Mouse (Mus musculus) B cell, adult 2 months (primary cell): ENCODE measurements around the gene Olfr591.
"Not testable (repeated sequence)": the region's sequence is repeated elsewhere in the genome, so short reads cannot be mapped to it uniquely, and the experiment has no call there.

Source experiments
- DNase-seq, 2 experiments: peaks; one replicate each; pipeline ENCODE4 v3.0.0; 2022

Olfr591 gene

GRCm38 (mm10) chr7:103178240-103178639 lies at the start of gene Olfr591:
Gene Olfr591, minus strand, starts transcription at chr7:103178340.
- no peak for DNase-seq

DNA sequence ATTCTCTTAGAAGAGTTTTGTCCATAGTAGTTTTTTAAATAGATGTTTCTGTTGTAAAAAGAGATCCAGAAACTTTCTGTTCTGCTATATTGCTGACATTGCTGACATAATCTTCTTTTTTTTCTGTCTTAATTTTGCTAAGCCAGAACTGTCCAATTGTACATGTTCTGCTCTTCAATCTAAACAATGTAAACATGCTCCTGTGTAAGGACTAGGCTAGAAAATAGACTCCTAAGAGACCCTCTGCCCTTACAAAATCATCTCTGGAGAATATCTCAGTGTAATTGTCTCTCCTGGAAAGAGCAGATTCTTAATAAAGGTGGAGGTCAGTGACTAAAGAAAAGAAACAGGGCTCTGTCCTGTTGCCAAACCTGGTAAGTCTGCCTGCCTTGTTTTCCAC lies 38.6 kb upstream of the Olfr591 start, which contains the start of gene Olfr594:
TSS of gene Olfr594 (plus strand) at position 301 of the 400 bp plus-strand sequence.
- DNase-seq: no peak

- DNase-seq: not testable (repeated sequence)
Measured at GRCm38 (mm10) chr7:103212050-103212449, 33.9 kb upstream of the Olfr591 start.

DNA sequence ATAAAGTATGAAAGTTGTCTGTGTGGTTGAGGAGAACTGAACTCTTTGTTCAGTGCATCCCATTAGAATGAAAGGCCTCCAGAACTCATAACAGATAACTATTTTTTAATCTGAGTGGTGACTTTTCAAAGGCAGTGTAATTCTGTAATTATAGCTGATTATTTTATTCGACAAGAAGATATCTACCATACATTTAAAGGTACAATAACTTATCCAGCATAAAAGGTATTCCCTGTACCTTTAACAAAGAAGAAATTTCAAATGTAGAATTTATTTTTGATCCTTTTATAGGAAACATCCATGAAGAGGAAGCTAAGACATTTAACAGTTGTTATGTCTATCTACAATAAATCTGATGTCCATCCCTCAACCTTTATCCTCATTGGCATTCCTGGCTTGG lies 33.4 kb upstream of the Olfr591 start, which contains the start of gene Olfr593:
TSS of gene Olfr593 (plus strand) at position 301 of the 400 bp plus-strand sequence.
- DNase-seq: no peak

- DNase-seq: not testable (repeated sequence)
Measured at GRCm38 (mm10) chr7:103184503-103184902, 6.4 kb upstream of the Olfr591 start, which contains the start of gene Olfr592. Gene Olfr592, plus strand, starts transcription at chr7:103184803.

- DNase-seq: no peak
Measured at GRCm38 (mm10) chr7:103169697-103170096, 8.4 kb downstream of the Olfr591 start.

GRCm38 (mm10) chr7:103156256-103156655 lies 21.9 kb downstream of the Olfr591 start, which contains the start of gene Olfr589:
Gene Olfr589, minus strand, starts transcription at chr7:103156356.
- no peak for DNase-seq

DNA sequence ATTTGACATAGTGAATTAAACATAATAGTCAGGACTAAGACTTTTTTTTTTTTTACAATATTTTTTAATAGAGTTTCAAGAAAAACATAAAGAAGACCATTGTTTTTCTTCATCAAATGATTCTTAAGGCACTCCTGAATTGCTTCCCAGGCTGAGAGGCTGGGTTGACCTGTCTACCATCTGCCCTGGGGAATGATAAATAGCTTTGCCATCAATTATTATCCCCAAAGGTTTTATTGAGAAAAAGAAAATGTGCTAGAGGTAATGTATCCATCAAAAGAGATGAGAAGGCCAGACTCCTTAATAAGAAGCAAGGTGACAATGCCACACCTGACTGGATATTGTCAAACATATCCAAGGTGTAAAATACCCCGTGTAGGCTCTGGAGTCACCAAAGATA lies 37.6 kb downstream of the Olfr591 start, which contains the start of gene Olfr588-ps1:
TSS of gene Olfr588-ps1 (plus strand) at position 301 of the 400 bp plus-strand sequence.
- no peak for DNase-seq

DNA sequence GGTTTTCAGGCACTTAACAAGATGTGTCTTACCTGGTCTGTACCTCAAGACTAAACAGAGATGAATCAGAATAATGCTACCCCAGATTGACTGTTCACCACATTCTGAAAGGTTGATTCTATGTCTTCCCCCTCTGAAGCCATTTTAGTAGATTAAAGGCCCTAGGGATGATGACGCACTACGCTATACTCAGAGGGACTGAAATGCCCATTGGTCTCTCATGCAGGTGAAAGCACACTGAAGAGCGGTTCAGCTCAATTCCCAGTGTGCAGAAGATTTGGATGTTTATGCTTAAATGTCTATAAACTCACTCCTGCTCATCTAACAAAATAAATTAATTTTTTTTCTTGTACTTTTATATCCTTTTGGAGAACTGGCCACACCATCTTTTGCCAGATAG lies 52.6 kb downstream of the Olfr591 start, which contains the start of gene Olfr586:
TSS of gene Olfr586 (minus strand) at position 101 of the 400 bp plus-strand sequence.
- no peak for DNase-seq

DNA sequence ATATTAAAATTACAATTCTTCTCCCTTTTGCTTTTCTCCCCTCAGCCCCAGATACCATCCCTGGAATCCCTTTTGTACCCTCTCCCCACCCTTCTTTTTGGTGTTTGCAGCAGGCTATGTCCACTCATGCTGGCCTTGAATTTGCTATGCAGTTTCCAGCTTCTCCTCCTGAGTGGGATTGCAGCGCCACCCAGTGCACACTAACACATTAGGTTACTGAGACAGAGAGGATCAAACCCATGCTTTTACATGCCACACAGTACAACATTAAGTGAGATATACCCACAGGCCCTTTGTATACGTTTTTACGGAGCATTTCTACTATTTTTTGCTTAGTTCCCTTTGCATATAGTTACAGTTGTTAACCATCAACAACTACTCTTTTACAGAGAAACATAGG lies 58.7 kb downstream of the Olfr591 start:
- no peak for DNase-seq
